Mouse (Mus musculus) adipocyte (in vitro differentiated cells): ENCODE data around the gene Nup214.

Experiments
- DNase-seq: peaks from one replicate; pipeline ENCODE4 v3.0.0-alpha.2; 2016; ENCODE audit warnings: low spot score

Nup214 gene

DNA sequence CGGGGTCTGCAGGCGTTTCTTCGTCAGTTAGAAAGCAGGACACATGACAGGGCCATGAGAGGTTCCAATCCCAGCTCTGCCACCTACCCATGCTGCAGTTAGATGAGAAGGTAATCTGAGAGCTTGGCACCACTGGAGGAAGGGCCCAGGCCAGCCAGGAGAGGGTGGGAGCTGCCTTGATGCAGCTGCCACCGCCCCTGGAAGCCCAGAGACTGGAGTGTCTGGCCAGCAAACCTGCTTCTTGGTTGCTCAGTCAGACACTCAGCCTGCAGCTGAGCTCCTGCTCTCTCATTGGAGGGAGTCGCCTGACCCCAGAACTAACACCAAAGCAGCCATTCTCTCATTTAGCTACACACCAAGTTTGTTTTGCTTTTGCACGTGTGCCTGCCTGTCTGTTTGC, 71.1 kb downstream of the Nup214 start:
- no peak for DNase-seq

DNA sequence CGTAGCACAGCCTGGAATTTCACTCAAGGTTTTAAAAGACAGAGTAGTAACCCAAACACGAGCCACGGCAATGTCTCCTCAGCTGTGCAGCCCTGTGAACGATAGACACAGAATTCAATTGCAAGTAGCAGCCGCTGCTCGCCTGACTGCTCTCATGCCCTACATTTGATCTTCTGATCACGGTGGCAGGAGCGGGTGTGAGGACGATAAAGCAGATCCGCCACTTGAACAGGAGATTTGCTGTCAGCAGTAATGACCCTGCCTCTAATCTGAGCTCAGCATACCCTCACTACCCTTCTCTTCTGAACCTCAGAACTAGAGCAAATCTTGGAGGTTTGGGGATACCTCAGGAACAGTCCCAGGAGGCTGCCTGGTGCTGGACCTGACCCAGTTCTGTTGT, 71.8 kb downstream of the Nup214 start:
- DNase-seq: no peak

DNA sequence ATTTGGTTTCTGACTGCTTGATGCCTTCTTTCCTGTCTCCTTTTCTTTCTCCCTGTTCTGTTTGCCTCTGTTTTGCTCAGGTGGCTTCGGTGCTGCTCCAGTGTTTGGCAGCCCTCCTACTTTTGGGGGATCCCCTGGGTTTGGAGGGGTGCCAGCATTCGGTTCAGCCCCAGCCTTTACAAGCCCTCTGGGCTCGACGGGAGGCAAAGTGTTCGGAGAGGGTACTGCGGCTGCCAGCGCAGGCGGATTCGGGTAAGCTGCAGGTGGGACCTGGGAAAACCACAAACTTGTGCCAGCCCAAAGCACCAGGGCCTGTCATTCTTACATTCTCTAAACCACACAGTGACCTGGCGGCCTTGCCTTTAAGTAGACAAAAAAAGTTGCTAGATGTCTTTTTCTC, 73.1 kb downstream of the Nup214 start:
- no peak for DNase-seq

DNA sequence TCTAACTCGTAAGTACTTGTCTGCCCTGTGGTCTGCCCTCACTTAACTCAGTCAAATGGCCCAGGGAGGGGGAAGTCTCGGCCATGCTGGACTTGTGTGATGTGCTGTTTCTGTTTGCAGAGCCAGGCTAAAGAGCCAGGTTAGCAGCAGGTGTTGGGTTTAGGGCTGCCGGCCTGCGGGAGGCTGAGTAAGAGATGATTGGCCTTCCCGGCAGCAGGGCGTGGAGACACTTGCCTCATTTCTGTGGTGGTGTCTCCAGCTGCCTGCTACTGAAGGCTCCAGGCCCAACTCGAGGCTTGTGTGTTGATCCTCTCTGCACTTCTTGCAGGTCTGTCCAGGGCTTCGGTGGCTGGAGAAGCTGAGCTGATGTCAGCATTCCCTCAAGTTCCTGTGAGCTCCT, 77.6 kb downstream of the Nup214 start:
- no peak for DNase-seq

DNA sequence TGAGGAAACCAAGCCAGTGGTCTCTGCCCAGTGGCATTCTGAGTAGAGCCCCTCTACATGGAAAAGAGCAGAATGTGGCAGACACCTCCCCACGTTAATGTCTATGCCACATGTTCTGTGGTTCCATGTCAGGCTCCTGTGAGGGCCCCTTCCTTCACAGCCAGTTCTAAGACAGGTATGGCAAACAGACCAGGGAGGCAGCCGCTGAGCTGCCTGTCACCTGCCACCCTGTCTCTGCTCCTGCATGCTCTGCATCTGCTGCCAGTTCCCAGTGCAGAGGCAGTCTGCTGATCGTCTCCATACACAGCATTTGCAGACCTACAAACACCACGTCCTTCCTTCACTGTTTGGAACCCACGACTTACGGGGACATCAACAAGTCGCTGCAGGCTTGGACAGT, 78.2 kb downstream of the Nup214 start:
- no peak for DNase-seq

DNA sequence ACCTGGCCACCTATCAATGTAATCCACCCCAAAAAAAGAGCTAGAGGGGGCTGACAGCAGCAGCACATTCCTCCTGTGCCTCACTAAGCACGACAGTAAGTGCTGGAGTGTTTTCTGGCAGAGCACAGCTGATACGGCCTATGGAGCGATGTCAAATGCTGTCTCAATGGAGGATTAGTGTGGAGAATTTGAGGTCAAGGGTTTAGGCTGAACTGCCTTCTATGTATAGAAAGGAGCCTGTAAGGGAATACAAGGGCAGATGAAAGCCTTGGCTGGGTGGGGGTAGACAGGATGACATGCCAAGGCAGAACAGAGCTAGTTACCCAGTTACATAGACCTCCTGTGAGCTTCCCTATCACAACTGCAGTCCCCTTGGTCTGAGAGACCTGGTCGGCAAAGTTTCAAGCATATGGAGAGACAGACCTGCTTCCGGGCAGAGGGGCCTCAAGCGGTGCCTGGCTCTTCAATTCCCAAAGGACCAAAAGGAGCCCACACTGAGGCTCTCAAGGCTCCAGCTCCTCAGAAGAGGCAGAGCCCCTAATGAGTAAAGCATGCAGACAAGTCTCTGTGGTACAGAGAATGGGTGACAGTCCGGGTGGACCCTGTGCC, 81.2 kb downstream of the Nup214 start:
- DNase-seq: no peak

DNA sequence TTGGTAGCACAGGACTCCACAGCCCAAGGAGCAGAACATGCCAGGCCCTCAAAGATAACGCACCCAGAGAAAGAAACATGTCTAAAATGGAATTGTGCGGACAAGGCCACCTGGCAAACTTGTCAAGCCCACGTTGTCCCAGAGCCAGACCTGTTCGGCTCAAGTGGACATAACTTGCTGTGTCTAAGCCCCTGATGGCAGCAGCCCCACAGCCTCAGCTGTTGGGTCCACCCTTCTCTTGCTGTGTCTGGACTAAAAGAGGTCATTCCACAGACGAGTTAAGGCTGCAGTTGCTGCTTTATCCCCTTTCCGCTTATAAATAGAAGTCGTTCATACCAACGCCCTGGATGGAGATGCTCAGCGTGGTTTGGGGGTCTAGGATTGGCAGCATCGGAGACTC, 82.3 kb downstream of the Nup214 start:
- no peak for DNase-seq

DNA sequence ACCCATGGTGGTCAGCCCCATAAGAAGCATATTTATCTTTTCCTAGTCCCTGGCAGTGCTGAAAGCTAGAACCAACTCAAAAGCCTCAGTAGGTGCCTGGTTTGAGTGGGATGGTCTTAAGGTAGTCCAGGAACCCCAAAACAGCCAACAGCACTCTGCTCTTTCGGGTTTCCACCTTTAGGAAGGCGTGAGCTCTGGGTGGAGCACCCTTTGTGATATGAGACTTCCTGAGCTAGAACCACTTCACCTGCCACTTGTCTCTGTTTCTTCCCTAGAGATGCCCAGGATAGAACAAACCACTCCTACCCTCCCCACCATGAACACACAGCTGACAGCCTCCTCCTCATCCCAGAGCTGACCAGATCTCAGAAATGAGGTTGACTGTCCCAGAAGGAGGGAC, 83.1 kb downstream of the Nup214 start:
- no peak for DNase-seq

DNA sequence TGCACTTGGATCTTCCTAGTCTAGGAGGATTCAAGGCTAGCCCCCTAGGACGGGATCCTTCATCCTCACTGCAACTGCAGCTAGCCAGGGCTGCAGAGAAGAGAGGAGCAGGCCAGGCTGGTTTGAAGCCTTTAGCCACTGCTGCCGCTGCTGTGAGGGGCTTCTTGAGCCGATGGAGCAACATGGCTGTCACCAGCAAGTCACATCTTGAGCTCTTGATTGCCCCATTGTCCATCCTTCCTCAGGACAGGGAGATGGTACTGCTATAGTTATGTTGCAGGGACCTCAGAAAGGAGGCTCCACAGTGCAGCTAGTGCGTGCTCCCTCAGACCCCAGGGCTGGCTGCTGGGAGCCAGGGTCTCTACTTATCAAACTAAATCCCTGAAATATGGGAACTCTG, 83.6 kb downstream of the Nup214 start:
- no peak for DNase-seq

DNA sequence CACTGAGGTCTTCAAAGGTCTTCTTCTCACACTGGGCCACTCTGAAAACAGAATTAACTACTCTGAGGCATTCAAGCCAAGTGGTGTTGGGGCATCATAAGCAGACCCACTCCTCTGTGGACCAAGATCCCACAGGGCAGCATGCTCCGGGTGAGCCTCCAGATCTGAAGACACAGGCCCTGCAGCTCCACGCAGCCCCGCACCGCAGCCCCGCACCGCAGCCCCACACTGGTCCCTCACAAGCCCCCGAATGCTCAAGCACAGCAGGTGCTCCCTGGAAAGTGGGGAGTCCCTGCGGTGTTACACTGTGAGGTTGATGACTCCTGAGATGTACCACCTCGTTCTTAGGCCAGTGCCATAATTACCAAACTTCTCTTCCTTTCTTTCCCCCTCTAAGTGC, 84.0 kb downstream of the Nup214 start:
- no peak for DNase-seq

DNA sequence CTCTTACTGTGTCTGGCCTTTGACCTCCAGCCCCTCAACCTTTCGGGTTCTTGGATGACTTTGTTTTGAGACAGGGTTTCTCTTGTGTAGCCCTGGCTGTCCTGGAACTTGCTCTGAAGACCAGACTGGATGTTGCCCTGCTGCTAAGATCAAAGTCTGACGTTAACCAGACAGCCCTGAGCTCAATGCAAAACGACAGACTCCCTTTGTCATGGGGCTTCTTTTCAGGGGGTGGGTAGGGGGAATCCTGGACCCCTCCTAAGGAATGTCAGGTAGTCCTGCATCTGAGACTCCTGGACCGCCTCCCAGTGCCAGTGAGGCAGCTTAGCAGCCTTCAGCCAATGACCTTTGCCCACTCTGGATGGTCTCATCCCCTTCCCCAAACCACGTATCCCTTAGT, 84.5 kb downstream of the Nup214 start:
- no peak for DNase-seq

DNA sequence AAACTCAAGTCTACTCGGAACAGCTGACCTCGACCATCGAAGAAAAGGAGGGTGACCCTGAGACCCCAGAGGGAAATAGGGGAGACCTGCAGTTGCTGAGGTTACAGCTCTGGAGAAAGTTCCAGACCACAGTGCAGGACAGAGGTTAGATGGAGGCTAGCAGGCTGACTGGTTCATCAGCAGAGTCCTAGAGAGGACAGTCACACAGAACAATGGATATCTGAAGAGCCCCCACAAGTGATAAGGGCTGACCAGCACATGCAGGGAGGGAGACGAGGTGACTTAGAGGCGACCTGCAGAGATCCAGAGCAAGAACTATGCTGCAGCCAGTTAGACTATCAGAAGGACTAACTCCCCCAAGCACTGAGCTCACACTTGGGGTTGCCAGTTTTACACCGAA, 85.4 kb downstream of the Nup214 start:
- no peak for DNase-seq

DNA sequence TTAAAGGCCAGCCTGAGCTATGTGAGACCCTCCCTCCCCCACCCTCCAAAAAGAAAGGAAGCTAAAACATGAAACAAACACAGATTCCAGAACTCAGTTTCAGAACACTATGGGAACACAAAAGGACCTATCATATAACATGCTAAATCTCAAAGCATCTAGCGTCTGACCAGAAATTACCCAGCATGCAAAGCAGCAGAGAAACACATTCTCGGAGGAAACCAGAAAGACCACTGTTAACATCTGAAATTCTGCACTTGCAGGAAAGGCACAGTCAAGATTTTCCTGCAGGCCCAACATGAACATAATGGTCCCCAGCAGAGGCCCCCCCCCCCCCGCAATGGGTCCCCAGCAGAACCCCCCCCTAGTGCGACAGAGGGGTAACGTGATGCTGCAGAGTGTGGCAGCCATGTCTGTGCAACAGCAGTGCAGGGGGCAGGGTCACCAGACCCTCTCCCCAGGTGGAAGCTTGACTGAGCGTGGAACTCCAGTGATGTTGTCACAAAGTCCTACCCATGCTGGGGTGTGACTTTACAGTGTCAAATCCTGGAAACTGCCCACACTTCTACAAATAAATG, 86.1 kb downstream of the Nup214 start:
- DNase-seq: no peak

DNA sequence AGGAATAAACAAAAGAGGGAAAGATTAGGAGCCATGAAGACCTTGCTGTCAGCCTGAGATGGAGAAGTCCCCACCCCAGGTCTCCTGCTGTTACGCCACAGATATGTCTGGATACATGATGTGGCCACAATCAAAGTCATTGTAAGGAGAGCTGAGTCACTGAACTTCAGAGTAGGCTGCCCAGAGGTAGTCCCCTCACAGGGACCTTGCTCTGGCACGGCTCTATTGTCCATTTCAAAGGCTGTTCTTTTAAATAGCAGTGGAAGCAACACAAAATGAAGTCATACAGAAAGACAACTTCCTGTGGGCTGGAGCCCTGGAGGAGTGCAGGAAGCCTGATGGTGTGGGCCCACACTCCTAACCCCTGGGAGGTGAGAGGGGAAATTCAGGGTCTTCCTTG, 87.0 kb downstream of the Nup214 start:
- no peak for DNase-seq

DNA sequence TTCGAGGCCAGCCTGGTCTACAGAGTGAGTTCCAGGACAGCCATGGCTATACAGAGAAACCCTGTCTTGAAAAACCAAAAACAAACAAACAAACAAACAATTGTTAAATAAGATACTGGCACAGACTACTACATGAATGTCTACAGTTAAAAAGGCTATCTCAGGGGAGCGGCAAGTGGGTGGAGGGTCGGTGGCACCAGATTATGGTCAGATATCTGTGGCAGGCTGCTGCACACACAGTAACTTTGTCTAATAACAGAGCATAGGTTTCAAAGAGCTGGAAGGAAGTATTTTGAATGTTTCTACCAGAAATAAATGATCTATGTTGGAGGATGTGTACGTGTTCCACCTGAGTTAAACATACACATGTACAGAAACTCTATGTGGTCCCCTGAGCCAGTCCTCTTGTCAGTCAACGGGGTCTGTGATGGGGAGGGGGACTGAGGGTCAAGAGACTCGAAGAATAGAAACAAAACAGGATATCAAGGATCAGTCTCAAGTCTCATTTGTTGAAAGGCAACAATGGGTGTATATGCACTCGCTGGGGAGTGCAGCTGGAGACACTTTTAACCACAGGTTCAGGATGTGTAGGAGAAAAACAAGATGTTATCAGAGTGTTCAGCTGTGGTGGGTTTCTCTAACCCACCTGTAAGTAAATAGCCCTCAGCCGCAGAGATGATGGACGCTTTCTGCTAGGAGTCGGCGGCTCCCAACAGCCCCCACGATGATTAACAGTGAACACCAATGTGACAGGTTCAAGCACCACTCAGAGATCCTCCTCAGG, 87.7 kb downstream of the Nup214 start:
- DNase-seq: no peak

DNA sequence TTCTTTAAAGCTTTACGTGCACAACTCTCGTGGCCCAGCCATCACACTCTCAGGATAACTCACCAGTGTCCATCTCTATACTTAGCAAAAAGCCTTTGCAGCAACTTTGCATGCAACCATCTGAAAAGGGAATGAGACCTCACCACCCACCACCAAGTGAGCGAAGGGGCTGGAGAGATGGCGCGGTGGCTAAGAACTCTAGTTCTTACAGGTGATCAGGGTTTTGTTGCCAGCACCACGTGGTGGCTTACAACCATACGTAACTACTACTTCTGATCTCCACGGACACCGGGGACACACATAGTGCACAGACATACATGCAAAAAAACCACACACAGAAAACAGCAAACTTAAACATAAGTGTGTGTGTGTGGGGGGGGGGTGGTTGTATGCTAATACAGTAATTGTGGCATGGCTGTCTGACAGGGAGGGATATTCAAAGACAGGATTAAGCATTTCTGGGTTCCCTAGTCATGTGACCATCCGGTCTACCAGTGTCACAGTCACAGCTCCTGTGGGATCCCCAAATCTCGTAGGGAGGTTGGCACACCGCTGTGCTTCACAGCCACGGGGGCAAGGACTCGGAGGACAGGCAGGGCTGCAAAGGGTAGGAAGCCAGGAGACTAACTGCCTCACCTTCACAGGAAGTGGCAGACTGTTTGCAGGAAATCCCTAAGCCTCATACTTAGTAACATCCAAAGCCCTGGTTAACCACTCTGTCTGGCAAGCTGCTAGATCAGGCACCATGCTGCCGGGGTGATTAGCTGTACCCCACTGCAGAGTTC, 88.6 kb downstream of the Nup214 start:
- DNase-seq: no peak

DNA sequence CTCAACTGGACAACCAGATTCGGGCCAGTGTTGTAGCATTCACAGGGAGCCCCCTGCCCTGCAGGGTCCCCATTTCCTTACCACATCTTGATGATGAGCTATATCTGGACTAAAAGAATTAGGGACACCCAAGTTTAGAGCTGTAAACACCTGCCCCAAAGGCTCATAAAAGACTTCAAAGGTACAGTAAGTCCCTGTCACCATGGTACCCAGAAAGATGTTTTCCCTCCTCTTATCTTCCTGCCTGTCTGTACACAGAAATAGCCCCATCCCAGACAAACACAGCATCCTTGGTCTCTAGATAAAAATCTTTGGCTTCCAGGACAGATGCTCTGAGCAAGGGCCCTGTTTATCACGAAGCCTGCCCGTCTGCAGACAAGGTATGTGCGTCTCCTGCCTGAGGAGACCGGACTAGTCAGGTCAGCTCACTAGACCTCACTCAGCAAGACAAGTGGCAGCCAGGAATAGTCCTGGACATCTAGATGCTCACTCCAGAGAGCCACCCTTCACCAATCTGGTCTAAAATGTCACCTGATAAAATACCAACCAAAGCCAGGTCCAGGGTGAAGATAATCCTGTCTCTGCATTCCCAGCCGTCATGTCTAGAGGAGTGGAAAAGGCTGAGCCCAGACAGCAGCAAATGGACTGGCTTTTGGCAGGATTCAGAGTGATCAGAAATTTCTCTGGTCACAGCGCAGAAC, 89.4 kb downstream of the Nup214 start:
- no peak for DNase-seq

DNA sequence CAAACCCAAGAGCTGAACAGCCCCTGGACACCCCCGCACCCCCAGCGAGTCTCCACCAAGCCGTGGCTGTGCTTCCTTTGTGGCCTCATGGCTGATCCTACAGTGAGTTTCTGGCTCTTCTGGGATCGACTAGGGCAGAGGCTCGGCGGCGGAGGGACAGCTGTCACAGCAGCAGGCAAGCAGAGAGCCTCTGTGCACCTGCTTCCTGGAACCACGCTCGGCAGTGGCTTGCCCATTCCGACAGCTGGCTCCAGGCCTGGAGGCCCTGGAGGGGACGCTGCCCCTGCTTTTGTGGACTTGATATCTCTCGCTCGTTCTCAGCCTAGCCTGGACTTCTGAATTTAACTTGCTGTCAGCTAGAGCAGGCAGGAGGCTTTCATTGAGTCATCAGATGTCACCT, 90.7 kb downstream of the Nup214 start:
- DNase-seq: no peak

DNA sequence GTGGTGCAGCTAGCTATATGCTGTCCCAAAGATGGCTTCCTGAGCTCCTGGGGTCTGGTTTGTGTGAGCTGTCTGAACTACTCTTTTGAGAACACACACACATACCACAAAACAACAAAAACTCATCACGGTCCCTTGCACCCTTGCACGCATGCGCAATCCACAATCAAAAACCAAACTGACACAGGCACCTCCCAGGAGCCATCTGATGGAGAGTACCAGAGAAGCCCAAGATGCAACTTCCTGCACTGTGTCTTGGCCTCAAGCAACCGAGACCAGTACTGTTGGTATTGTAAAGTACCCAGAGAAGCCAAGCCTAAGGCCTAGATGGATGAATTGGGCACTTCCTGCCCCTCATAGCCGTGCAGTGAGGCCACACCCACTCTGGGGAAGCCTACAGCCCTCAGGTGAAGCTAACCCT, 91.1 kb downstream of the Nup214 start:
- DNase-seq: no peak

DNA sequence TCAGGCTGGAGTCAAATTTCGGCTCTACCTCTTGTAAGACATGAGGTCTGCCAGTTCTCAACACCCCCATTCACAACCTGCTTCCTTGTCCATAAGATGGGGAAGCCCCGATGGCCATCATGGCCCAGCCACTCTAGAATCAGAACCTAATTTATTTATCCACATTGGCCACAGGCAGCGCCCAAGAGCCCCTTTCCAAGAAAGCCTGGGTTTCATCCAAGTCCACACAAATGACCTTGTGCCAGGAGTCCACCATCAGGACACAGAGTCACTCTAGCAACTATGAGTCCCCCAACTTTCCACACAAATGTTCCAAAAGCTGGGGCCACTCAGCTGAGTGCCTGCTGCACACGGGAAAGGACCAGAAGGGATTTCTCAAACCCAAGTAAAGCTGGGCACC, 91.8 kb downstream of the Nup214 start:
- peak; percentile 35 for DNase-seq

DNA sequence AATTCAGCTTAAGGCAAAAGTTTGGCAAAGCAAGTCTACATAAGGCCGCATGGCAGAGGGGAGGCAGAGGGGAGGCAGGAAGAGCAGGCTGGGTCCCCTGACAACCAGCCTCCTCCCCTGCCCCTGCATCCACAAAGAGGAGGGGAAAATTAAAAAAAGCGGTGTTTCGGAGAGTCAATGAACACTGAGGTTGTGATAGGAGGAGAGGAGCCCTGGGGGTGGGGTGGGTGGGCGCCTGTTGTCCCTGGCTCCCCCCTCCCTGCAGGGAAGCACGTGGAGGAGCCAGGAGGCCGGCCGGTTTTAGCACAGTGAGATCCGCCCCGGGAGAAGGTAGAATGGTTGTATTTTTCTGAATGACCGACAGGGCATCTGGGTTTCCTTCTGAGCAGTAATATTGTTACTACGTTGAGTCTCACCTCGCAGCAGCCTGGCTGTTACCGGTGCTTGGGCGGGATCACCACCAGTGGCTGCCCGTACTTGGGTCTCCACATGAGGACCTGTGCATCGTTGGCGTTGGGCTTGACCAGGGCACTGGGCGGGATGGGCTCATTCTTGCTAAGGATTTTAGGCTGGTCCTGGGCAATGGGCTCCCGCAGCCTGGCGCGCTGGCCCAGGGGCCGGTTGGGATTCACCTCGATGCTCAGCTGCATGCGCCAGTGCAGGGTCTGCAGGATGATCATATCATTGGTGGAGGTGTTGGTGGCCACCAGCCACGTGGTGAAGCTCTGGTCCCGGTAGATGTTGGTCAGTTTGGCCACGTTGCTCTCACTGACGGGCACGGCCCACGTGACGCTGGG, 94.8 kb downstream of the Nup214 start:
- DNase-seq: no peak
